Mouse (Mus musculus): ENCODE data around the gene Ryr2. TPM values are rescaled to one million over a fixed set of nuclear protein-coding genes. Genes with fewer than 3 reads are reported as not detected.

Gene Ryr2
- polyA plus RNA-seq, 1 experiment from 2014 or later, result not detected

DNA sequence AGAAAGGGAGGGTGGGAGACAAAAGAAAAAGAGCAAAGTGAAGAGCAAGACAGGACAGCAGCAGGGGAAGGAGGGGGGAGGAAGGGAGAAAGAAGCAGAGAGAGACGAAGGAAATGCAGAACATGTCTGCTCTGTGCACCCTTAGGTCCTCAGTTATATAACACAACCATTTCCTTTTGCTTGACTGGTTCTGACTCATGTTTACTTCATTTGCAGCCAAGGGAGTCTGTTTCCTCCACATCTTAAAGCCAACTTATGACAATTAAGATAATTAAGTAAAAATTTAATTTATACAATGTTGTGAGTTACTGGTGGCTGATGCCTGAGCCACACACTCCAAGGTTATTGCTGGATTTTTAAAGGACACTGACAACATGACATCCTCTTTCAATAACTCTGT is 569.9 kb downstream of the Ryr2 start:
- ChIA-PET POLR2A (no interaction called here), CTCF (no interaction called here)
- no peak for TF ChIP-seq CTCF (IDR thresholded peaks at IDR 0.05)
- DNase-seq (ENCODE audit: low read depth, low spot score) (no peak), ATAC-seq (no peak)
- in situ Hi-C loops (cut with MboI; ENCODE audit: low pct_unique_long_range_greater_than_20kb), result no loop called here
- no peaks in the 10 kb centered on the region for H3K27me3 ChIP-seq

DNA sequence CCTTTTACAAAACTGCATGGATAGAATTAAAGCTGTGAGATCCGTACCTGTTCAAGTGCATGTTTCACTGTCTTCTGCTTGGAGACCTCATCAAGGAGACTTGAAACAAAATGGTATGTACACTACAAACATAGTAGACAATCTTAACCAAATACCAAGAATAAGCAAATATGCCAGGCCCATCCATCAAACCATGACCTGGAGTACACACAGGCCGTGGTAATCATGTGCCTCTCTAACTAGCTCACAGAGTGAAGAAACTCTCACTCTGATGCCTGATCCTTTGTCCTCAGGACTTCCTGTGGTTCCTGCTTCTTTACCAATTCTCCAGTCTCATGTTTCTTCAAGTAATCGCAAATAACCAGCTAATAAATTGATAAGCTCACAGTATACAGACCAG is 570.9 kb downstream of the Ryr2 start:
- ChIA-PET POLR2A (no interaction called here), CTCF (no interaction called here)
- no peaks in the 10 kb centered on the region for H3K27me3 ChIP-seq
- DNase-seq (ENCODE audit: low read depth, low spot score) (no peak), ATAC-seq (no peak)
- TF ChIP-seq CTCF (IDR thresholded peaks at IDR 0.05), result no peak
- in situ Hi-C loops (cut with MboI; ENCODE audit: low pct_unique_long_range_greater_than_20kb), result no loop called here

DNA sequence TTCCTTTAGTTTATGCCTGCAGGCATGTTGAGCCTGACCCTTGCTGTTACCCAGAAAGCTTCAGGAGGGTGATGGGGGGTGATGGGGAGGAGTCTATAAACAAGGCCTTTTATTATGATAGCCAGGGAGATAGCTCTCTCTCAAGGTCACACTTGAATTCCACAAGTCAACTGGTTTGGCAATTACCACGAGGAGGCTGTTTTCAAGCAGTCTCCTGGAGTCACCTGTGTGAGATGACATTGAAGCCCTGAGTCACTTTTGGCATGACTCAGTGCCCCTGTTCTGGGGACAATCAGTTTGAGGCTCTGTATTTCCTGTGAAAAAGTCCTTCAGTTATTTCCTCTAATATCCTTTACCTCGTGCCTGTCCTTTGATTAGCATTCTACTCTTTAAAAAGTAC is 573.5 kb downstream of the Ryr2 start:
- DNase-seq (ENCODE audit: low read depth, low spot score) (no peak), ATAC-seq (no peak)
- POLR2A ChIA-PET, result no interaction called here
- TF ChIP-seq CTCF (IDR thresholded peaks at IDR 0.05), result no peak
- no peaks in the 10 kb centered on the region for H3K27me3 ChIP-seq
- in situ Hi-C loops (cut with MboI; ENCODE audit: low pct_unique_long_range_greater_than_20kb), result no loop called here
- CTCF ChIA-PET, result no interaction called here

DNA sequence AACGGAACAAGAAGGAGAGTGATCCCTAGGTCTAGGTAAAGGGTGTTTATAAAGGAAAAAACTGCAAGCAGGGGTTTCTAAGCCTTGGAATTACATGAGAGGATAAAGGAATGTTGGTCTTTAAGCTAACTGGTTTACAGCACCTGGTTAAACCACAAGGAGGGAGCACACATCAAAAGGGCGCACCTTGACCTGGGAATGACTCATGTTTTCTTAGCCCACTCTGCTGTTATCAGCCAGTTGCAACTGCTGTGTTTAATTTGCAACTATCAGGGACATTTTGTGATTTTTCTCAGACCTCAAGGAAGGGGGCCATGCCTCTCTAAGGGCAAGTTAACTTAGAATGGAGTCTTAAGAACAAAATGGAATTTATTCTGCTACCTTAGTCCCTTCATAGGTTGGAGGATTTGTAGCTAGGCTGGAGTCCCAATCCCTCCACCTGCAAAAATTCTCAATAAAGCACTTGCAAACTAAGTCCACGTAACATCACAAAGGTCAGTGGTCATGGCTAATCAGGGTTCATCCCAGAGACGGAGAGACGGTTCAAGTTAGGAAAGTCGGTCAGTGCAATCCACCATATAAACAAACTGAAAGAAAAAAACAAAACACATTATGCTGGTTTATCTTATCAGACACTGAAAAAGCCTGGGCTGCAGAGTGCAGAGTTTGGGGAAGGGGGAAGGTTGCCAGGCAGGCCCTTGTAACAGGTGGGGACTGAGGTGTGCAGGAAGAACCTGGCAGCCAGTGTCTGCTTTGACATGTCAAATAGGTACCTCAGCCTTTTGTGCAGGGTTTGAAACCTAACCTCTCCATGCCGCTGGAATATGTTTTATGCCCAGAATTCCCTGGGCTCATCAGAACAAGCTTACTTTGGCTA is 574.5 kb downstream of the Ryr2 start:
- no peak for ATAC-seq
- in situ Hi-C loops (cut with MboI; ENCODE audit: low pct_unique_long_range_greater_than_20kb), result no loop called here
- no peak for DNase-seq (ENCODE audit: low read depth, low spot score)
- no peaks in the 10 kb centered on the region for H3K27me3 ChIP-seq
- POLR2A ChIA-PET, result no interaction called here
- CTCF ChIA-PET, result no interaction called here
- no peak for TF ChIP-seq CTCF (IDR thresholded peaks at IDR 0.05)

DNA sequence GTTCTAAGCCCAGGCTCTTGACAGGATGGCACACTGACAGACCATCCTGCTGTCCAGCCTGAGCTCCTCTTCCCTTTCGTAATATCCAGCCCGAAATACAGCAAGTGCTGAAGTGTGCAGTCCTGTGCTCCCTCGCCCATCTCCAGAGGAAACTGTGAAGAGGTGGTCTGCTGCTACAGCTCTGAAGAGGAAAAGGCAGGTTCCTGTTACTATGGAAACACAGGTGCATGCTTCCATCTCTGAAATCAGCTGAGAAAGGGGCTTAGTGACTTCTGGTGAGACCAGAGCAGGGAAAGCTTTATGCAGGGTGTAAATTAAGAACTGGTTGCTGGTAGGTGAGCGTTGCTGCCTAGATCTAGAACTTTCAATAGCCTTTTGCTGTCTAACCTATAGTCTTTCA is 583.1 kb downstream of the Ryr2 start:
- CTCF ChIA-PET, result no interaction called here
- POLR2A ChIA-PET, result no interaction called here
- in situ Hi-C loops (cut with MboI; ENCODE audit: low pct_unique_long_range_greater_than_20kb), result no loop called here
- TF ChIP-seq CTCF (IDR thresholded peaks at IDR 0.05), result no peak
- DNase-seq (ENCODE audit: low read depth, low spot score), result no peak
- no peak for ATAC-seq
- no peaks in the 10 kb centered on the region for H3K27me3 ChIP-seq

DNA sequence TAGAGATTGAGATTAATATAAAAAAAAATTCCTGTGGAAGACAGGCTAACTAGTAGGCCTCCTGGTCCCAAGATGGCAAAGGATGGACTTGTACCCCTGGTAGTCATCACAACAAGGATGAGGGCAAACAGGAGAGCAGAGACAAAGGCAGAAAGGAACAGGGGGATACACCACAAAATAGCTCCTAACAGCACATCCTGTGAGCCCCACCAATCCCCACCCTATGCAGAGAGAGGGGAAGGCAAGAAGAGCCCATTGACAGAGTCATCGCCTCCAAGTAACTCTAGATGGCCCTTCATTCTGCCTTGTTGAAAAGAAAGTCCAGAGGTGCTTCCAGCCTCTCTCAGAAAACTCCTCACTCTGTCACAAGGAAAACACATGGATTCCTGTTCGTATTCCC is 586.0 kb downstream of the Ryr2 start:
- no peak for ATAC-seq
- TF ChIP-seq CTCF (IDR thresholded peaks at IDR 0.05), result no peak
- H3K27me3 ChIP-seq, result no peaks in the 10 kb centered on the region
- in situ Hi-C loops (cut with MboI; ENCODE audit: low pct_unique_long_range_greater_than_20kb), result no loop called here
- no peak for DNase-seq (ENCODE audit: low read depth, low spot score)
- CTCF ChIA-PET, result no interaction called here
- POLR2A ChIA-PET, result no interaction called here

DNA sequence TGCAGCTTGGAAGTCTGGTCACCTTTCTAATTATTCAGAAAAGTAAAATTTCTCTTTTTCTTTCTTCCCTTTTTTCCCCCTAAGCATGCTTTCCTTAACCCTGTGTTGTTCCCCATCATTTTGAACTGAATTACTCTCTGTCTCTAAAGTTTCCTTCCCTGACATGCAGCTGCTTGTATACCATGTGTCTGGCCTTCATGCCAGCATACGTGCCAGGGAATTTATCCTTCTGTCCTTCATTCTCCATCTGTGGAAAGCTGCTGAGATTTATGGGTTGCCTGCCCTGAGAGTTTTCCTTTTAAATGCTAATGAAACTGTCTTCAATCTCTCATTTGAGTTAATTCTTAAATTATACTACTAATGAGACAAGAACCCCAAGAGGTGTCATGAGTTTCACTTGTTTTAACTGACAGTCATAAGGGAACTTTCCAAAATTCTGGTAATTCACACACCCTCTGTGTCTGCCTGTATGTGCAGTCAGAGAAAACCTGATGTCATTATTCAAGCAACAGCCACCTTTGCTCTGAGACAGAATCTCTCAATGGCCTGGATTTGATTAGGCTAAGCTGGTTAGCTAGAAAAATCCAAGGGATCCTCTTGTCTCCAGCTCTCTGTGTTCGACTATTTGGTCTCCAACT is 595.1 kb downstream of the Ryr2 start:
- DNase-seq (ENCODE audit: low read depth, low spot score) (no peak), ATAC-seq (no peak)
- H3K27me3 ChIP-seq, result no peaks in the 10 kb centered on the region
- in situ Hi-C loops (cut with MboI; ENCODE audit: low pct_unique_long_range_greater_than_20kb), result no loop called here
- no peak for TF ChIP-seq CTCF (IDR thresholded peaks at IDR 0.05)
- POLR2A ChIA-PET, result no interaction called here
- CTCF ChIA-PET, result no interaction called here

Other genes with a start within 250 kb of the Ryr2 start
- gene Mtr, start 151.2 kb upstream of the Ryr2 start, polyA plus RNA-seq (2021), result 27.2 TPM
- 0.33 TPM for gene Actn2, start 233.8 kb upstream of the Ryr2 start, polyA plus RNA-seq (2021)

Measured in Patski (cell line).